Mouse (Mus musculus): ENCODE data around the gene Dnajc9.

Gene Dnajc9

GRCm38 (mm10) chr14:20388441-20389129, at the start of gene Dnajc9:
Dnajc9 (minus strand) TSS chr14:20388910.
- peak; percentile 97 for DNase-seq (ENCODE audit: low spot score in 2 of 2)

GRCm38 (mm10) chr14:20436976-20437375, 48.3 kb upstream of the Dnajc9 start:
- no peak for DNase-seq (ENCODE audit: low spot score in 2 of 2)

DNA sequence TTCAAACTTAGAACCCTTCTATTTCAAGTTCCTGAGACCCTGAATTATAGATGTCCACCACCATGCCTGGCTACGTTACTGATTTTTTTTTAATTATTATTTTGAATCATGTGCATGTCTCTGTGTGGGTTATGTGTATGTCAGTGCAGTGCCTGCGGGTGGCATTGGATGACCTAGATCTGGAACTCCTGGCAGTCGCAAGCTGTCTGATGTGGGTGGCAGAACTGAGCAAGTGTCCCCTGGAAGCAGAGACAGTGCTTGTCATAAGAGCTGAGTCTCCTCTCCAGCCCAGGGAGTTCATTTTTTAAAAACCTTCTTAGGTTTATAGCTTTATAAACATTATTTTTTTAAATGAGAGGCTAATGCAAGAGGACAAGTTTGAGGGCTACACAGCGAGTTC, 43.7 kb upstream of the Dnajc9 start:
- DNase-seq (ENCODE audit: low spot score in 2 of 2) = no peak

DNA sequence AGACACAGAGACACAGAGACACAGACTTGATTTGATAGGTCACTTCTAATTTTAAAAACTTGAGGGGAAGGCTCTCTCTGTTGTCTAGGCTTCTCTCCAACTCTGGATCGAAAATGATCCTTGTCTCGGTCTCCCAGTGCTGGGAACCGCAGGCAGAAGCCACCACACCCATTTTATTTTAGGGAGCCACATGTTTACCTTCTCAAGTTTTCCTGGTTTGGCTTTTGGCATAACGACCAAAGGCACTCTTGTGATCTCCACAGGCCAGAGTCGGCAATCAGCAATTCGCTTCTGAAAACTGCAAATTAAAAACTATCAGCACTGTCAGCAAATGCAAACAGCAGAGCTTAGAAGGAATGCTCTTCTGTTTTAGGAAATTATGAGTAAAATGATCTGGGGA, 43.0 kb upstream of the Dnajc9 start:
- no peak for DNase-seq (ENCODE audit: low spot score in 2 of 2)

- no peak for DNase-seq (ENCODE audit: low spot score in 2 of 2)
Observed at GRCm38 (mm10) chr14:20429833-20430232, 41.1 kb upstream of the Dnajc9 start.

DNA sequence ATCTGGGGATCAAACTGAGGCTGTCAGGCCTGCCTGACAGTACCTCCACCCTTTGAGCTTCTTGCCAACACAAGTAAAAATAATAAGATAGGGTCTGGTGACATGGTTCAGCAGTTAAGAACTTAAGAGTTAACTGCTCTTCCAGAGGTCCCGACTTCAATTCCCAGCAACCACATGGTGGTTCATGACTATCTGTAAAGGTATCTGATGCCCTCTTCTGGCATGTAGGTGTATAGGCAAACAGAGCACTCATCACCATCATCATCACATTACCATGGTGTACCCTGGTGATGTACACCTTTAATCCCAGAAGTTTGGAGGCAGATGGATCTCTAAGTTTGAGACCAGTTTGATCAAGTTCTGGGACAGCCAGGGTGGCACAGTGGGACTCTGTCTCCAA, 39.9 kb upstream of the Dnajc9 start:
- DNase-seq (ENCODE audit: low spot score in 2 of 2) = no peak

GRCm38 (mm10) chr14:20423046-20423445, 34.3 kb upstream of the Dnajc9 start:
- no peak for DNase-seq (ENCODE audit: low spot score in 2 of 2)

- DNase-seq (ENCODE audit: low spot score in 2 of 2) = no peak
Observed at GRCm38 (mm10) chr14:20422257-20422656, 33.5 kb upstream of the Dnajc9 start.

- DNase-seq (ENCODE audit: low spot score in 2 of 2) = no peak
Observed at GRCm38 (mm10) chr14:20400071-20400470, 11.4 kb upstream of the Dnajc9 start.

DNA sequence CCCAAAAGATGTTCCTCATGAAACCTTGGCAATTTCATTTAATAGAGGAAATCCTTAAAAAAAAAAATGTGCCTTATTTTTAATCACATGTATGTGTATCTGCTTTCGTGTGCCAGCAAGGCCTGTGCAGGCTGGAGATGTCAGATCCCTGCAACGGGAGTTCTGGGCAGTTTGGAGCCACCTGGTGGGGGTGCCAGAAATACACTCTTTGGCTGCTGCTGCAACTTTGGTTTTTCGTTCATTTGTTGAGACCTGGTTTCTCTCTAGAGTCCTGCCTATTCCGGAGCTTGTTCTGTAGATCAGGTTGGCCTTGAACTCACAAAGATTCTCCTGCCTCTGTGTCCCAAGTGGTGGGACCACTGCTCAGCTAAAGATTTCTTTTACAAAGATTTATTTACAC, 10.2 kb upstream of the Dnajc9 start:
- no peak for DNase-seq (ENCODE audit: low spot score in 2 of 2)

- DNase-seq (ENCODE audit: low spot score in 2 of 2) = no peak
Observed at GRCm38 (mm10) chr14:20397220-20397619, 8.5 kb upstream of the Dnajc9 start.

- peak; percentile 82 to 93 for DNase-seq (ENCODE audit: low spot score in 2 of 2)
Observed at GRCm38 (mm10) chr14:20393205-20393913, 4.6 kb upstream of the Dnajc9 start, which contains the start of gene Mrps16. Mrps16 (minus strand) TSS chr14:20393634.

DNA sequence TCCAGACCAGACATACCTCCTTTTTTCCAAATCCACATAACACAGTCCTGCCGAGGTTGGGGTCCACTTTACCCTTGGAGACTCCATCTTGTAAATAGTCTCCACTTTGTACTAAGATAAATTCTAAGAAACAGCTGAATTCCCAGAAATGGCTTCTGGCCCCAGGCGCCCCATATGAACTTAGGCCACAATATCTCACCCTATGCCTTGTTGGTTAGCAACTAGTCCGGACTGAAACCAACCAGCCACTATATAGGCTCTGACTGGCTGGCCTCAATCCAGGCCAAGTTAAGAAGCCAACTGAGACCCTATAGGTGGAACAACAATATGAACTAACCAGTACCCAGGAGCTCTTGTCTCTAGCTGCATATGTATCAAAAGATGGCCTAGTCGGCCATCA, 3.6 kb upstream of the Dnajc9 start:
- DNase-seq (ENCODE audit: low spot score in 2 of 2) = no peak

DNA sequence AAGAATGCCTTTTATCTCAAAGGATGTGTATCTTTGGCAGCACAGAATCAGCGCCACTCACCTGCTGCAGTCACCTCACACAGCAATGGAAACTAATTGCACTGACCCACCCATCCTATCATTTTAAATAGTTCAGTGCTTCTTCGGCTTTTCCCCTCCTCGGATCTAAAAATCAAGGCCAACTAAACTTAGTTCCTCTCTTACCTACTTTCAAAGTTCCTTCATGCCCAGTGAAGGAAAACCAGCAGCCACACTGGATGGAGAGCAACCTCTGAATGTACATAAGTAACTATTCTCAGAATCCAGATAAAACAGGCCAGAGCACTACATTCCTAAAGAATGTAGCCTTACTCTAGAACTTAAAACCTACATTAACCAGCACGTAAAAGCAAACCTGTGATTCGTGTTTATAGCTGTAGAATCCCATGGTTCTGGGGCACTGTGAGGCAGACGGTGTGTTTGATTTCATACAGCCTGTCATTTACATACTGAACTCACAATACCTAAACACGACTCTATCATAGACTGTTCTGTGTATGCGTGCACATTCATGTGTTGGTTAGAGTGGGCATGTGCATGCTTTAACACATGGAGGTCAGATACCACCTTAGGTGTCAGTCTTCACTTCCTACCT, 853 bp upstream of the Dnajc9 start:
- no peak for DNase-seq (ENCODE audit: low spot score in 2 of 2)

- no peak for DNase-seq (ENCODE audit: low spot score in 2 of 2)
Observed at GRCm38 (mm10) chr14:20379753-20380430, 8.8 kb downstream of the Dnajc9 start.

GRCm38 (mm10) chr14:20379087-20379640, 9.5 kb downstream of the Dnajc9 start:
- no peak for DNase-seq (ENCODE audit: low spot score in 2 of 2)

DNA sequence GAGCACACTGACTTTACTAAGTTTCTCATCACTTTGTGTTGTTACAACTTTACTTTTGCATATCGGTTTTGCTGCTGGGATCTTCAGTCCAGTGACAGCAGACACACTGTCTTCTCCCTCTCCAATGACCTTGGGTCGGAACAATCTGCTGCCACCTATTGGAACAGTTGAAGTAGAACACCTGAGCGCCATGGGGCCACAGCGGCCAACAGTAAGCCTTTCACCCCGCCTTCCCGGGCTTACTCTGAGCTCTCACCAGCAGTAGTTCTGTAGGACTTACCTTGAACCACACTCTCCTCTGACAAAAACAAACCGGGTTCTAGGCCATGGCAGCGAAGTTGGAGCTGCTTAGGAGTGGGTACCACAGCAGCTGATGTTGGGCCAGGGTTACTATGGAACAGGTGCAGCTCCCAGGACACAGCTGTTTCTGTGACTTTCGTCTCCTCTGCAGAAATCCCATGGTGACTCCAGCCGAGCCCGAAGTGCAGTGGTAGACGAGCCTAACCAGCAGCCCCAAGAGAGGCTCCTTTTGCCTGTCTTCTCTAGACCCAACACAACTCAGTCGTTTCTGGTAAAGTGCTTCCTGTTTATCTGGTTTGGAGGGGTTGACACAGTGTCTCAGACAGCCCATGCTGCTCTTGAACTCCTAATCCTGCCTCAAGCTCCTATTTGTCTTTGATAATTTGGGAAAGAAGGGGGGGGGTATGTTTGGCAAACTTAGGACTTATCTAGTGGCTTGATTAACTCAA, 10.2 kb downstream of the Dnajc9 start:
- peak in 1 of 2 experiments; percentile 36 for DNase-seq (ENCODE audit: low spot score in 2 of 2)

GRCm38 (mm10) chr14:20377112-20377521, 11.6 kb downstream of the Dnajc9 start:
- no peak for DNase-seq (ENCODE audit: low spot score in 2 of 2)

GRCm38 (mm10) chr14:20371854-20372253, 16.9 kb downstream of the Dnajc9 start:
- DNase-seq (ENCODE audit: low spot score in 2 of 2) = no peak

GRCm38 (mm10) chr14:20370798-20371197, 17.9 kb downstream of the Dnajc9 start:
- DNase-seq (ENCODE audit: low spot score in 2 of 2) = no peak

GRCm38 (mm10) chr14:20368271-20368670, 20.4 kb downstream of the Dnajc9 start:
- no peak for DNase-seq (ENCODE audit: low spot score in 2 of 2)
